Mouse (Mus musculus) olfactory bulb, adult 2 months (tissue): Measurements from ENCODE around the gene Ube2j1. TPM values are rescaled to one million over a fixed set of nuclear protein-coding genes. Genes with fewer than 3 reads are reported as not detected.
"Not testable (repeated sequence)": the region's sequence is repeated elsewhere in the genome, so short reads cannot be mapped to it uniquely, and the experiment has no call there.

Source experiments
- H3K27ac ChIP-seq: fragments of 200-500 bp; 2 replicates; pipeline ENCODE4 v1.5.1; 2012; ENCODE audit warnings: low read depth, low read length; ENCODE audit not compliant: insufficient read depth
- H3K4me1 ChIP-seq: fragments of 200-500 bp; 2 replicates; pipeline ENCODE4 v1.6.1; 2012; ENCODE audit warnings: low read length; ENCODE audit not compliant: control insufficient read depth, insufficient read depth
- H3K4me3 ChIP-seq: fragments of 200-500 bp; 2 replicates; pipeline ENCODE4 v1.5.1; 2012; ENCODE audit warnings: mild to moderate bottlenecking, low read depth, low read length, moderate library complexity; ENCODE audit not compliant: insufficient read depth
- CTCF ChIP-seq: fragments of 200-500 bp; IDR thresholded peaks from 2 replicates; pipeline ENCODE4 v1.5.1; 2012; ENCODE audit warnings: low read depth, mild to moderate bottlenecking, low read length, moderate library complexity; ENCODE audit not compliant: insufficient read depth
- POLR2A ChIP-seq: fragments of 200-500 bp; IDR thresholded peaks from 2 replicates; pipeline ENCODE4 v1.6.1; 2012; ENCODE audit warnings: mild to moderate bottlenecking, low read depth, low read length, moderate library complexity; ENCODE audit not compliant: insufficient read depth
- WGBS: fragments of 180-500 bp; shearing (Covaris S2); methylation state at CpG from one replicate; pipeline ENCODE4 v1.1.7; 2018; 5-methylcytosine and 5-hydroxymethylcytosine counted together
- polyA plus RNA-seq: library from polyadenylated mRNA; stranded (reverse); fragments of >200 nt; gene quantifications from 2 replicates; pipeline ENCODE4 v1.2.4, GENCODE M21; 2012; ENCODE audit warnings: low replicate concordance; ENCODE audit not compliant: missing spikeins, insufficient read depth, insufficient read length

The Ube2j1 gene
- polyA plus RNA-seq, 1 experiment = not detected

- Histone ChIP-seq H3K27ac (0 out of 2 replicates have a peak overlapping the region, but pooled peaks have one; percentile 35), H3K4me3 (no peak overlapping the region), H3K4me1 (peaks cover 19% of the 10 kb centered on the region)
- 25% methylated on average over 3 of the region's 3 CpGs for WGBS
- TF ChIP-seq POLR2A (no peak), CTCF (no peak)
Measured at GRCm38 (mm10) chr4:32985684-32986083, 45.5 kb upstream of the Ube2j1 start.

- WGBS = 65% methylated on average over 3 of the region's 3 CpGs
Measured at GRCm38 (mm10) chr4:32987006-32987405, 44.2 kb upstream of the Ube2j1 start.

GRCm38 (mm10) chr4:32989346-32989745 lies 41.9 kb upstream of the Ube2j1 start:
- Histone ChIP-seq H3K4me1 (peaks cover 14% of the 10 kb centered on the region; the same call in 1 of the 2 replicates), H3K4me3 (no peak overlapping the region), H3K27ac (no peak overlapping the region)
- TF ChIP-seq POLR2A (no peak), CTCF (no peak)
- WGBS = 67% methylated on average over 2 of the region's 2 CpGs

More at GRCm38 (mm10) chr4:32987006-32987405, 44.2 kb upstream of the Ube2j1 start:
- TF ChIP-seq CTCF (no peak), POLR2A (no peak)
- H3K4me1 ChIP-seq = peaks cover 16% of the 10 kb centered on the region
- H3K27ac ChIP-seq = no peak overlapping the region
- H3K4me3 ChIP-seq = no peak overlapping the region

GRCm38 (mm10) chr4:32994168-32994567 lies 37.0 kb upstream of the Ube2j1 start:
- TF ChIP-seq POLR2A = no peak
- TF ChIP-seq CTCF = no peak
- Histone ChIP-seq H3K4me1 (peaks cover 17% of the 10 kb centered on the region), H3K4me3 (no peak overlapping the region), H3K27ac (no peak overlapping the region)
- WGBS = 77% methylated on average over 3 of the region's 3 CpGs

- TF ChIP-seq POLR2A = no peak
- no peak for TF ChIP-seq CTCF
- Histone ChIP-seq H3K4me1 (peaks cover 13% of the 10 kb centered on the region), H3K27ac (no peak overlapping the region), H3K4me3 (no peak overlapping the region)
- 92% methylated on average over 5 of the region's 5 CpGs for WGBS
Measured at GRCm38 (mm10) chr4:32996083-32996482, 35.1 kb upstream of the Ube2j1 start.

- no peak overlapping the region for H3K4me3 ChIP-seq
- no peak overlapping the region for H3K27ac ChIP-seq
- H3K4me1 ChIP-seq = peaks cover 11% of the 10 kb centered on the region
- TF ChIP-seq CTCF (no peak), POLR2A (no peak)
- 73% methylated on average over 5 of the region's 5 CpGs for WGBS
Measured at GRCm38 (mm10) chr4:32997571-32997970, 33.6 kb upstream of the Ube2j1 start.

GRCm38 (mm10) chr4:32998996-32999395 lies 32.2 kb upstream of the Ube2j1 start:
- H3K27ac ChIP-seq = no peak overlapping the region
- 97% methylated on average over 8 of the region's 8 CpGs for WGBS
- H3K4me3 ChIP-seq = no peak overlapping the region
- peaks cover 11% of the 10 kb centered on the region for H3K4me1 ChIP-seq
- TF ChIP-seq POLR2A (no peak), CTCF (no peak)

GRCm38 (mm10) chr4:33002081-33002480 lies 29.1 kb upstream of the Ube2j1 start:
- WGBS = 81% methylated on average over 3 of the region's 3 CpGs
- TF ChIP-seq POLR2A = no peak
- TF ChIP-seq CTCF = no peak
- H3K4me1 ChIP-seq = peaks cover under 1% of the 10 kb centered on the region; the same call in 1 of the 2 replicates

GRCm38 (mm10) chr4:33005595-33006470 lies 25.4 kb upstream of the Ube2j1 start:
- 97% methylated on average over 10 of the region's 10 CpGs for WGBS
- H3K4me1 ChIP-seq, H3K27ac ChIP-seq, H3K4me3 ChIP-seq: not testable (repeated sequence)

More at GRCm38 (mm10) chr4:33002081-33002480, 29.1 kb upstream of the Ube2j1 start:
- H3K4me3 ChIP-seq = no peak overlapping the region
- no peak overlapping the region for H3K27ac ChIP-seq

- no peak overlapping the region for H3K27ac ChIP-seq
- no peak for TF ChIP-seq POLR2A
- TF ChIP-seq CTCF = no peak
- H3K4me3 ChIP-seq = no peak overlapping the region
- 97% methylated on average over 11 of the region's 11 CpGs for WGBS
- H3K4me1 ChIP-seq = no peaks in the 10 kb centered on the region
Measured at GRCm38 (mm10) chr4:33006844-33007243, 24.4 kb upstream of the Ube2j1 start.
